Mouse (Mus musculus) mammary gland, adult 2 months (tissue): ENCODE data around the gene Sppl2a. TPM values are rescaled to one million over a fixed set of nuclear protein-coding genes. Genes with fewer than 3 reads are reported as not detected.

ENCODE experiments used
- polyA plus RNA-seq: library from polyadenylated mRNA; depleted of rRNA; stranded (reverse); fragments of >200 nt; gene quantifications from 2 replicates; pipeline ENCODE4 v1.2.3, GENCODE M21; 2012; ENCODE audit warnings: low replicate concordance; rRNA removed

Gene Sppl2a
- 13.2 and 31.1 TPM in 2 replicates for polyA plus RNA-seq

DNA sequence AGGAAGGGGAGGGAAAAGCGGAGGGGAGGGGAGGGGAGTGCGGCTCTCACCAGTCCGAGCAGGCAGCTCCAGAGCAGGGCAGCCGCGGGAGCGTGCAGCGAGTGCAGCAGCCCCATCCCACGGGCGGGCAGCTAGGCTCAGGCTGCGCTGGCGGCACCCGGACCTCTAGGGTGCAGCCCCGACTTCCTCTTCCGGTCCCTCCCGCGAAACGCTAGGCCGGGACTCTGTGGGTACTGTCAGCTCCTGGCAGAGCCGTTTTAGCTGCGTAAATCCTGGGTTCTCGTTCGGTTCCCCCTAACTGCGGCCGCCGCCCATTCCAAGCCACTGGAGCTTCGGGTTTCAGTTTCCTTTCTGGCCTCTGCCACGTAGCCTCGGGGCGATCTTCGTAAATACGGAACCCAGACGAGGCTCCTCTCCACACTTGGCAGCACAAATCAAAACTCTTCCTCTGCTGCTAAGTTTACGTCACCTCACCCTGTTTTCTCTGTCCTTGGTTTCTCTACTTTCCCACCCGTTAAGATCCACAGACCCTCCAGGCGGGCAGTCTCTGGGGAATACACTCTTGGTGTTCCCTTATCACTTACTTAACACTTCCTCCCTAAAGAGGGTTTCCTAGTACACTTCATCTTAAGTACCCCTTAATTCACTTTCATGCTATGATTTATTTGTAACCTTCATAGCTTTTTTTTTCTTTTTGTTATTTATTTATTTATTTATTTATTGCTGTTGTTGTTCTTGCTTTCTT is at the start of gene Sppl2a:
Gene Sppl2a (minus strand): TSS at position 339 of the 745 bp plus-strand sequence.

GRCm38 (mm10) chr2:126875871-126876796 is 56.9 kb downstream of the Sppl2a start, which contains the start of gene Trpm7:
Trpm7 (minus strand) TSS chr2:126876230.

Other genes with a start within 250 kb of the Sppl2a start
- gene Usp8, start 225.9 kb downstream of the Sppl2a start, polyA plus RNA-seq: 12.0 and 19.9 TPM in 2 replicates
- 1.4 and 1.7 TPM in 2 replicates for gene Usp50, start 149.8 kb downstream of the Sppl2a start, polyA plus RNA-seq
- gene Trpm7, start 57.0 kb downstream of the Sppl2a start, polyA plus RNA-seq: 2.9 and 8.9 TPM in 2 replicates
- 1.9 and 2.8 TPM in 2 replicates for gene Ap4e1, start 75.5 kb upstream of the Sppl2a start, polyA plus RNA-seq
- 7.0 and 14.6 TPM in 2 replicates for gene Blvra, start 137.4 kb upstream of the Sppl2a start, polyA plus RNA-seq
- 1.0 and 1.2 TPM in 2 replicates for gene Ncaph, start 200.7 kb upstream of the Sppl2a start, polyA plus RNA-seq
- gene Itpripl1, start 210.2 kb upstream of the Sppl2a start, polyA plus RNA-seq: 20.2 and 24.0 TPM in 2 replicates